Mouse (Mus musculus) midbrain, postnatal 0 days (tissue): ENCODE measurements around the gene Ndufs8. TPM values are rescaled to one million over a fixed set of nuclear protein-coding genes. Genes with fewer than 3 reads are reported as not detected.

ENCODE experiments used
- ATAC-seq: fragments of 200-750 bp; cut with Nextera tagmentation; 2 replicates; pipeline ENCODE4 v1.8.0; 2017; ENCODE audit warnings: moderate number of reproducible peaks, mild to moderate bottlenecking, moderate TSS enrichment, moderate library complexity; ENCODE audit not compliant: low FRiP score
- DNase-seq: peaks from one replicate; pipeline ENCODE4 v3.0.0-alpha.2; 2015; ENCODE audit warnings: low spot score
- H3K27ac ChIP-seq: fragments of 300-500 bp; sonication (generic); 2 replicates; pipeline ENCODE4 v1.5.1; 2014; ENCODE audit warnings: low read depth, mild to moderate bottlenecking, low read length, mixed read lengths
- H3K27me3 ChIP-seq: fragments of 300-500 bp; sonication (generic); 2 replicates; pipeline ENCODE4 v1.6.1; 2014; ENCODE audit warnings: low read length, control low read depth, mixed read lengths; ENCODE audit not compliant: insufficient read depth
- H3K36me3 ChIP-seq: fragments of 300-500 bp; sonication (generic); 2 replicates; pipeline ENCODE4 v1.6.1; 2014; ENCODE audit warnings: low read length, control low read depth, mixed read lengths; ENCODE audit not compliant: insufficient read depth
- H3K4me1 ChIP-seq: fragments of 300-500 bp; sonication (generic); 2 replicates; pipeline ENCODE4 v1.6.1; 2014; ENCODE audit warnings: mild to moderate bottlenecking, control low read depth, antibody characterized with exemption, low read length, mixed read lengths; ENCODE audit not compliant: insufficient read depth
- H3K4me2 ChIP-seq: fragments of 300-500 bp; sonication (generic); 2 replicates; pipeline ENCODE4 v1.6.1; 2014; ENCODE audit warnings: low read depth, mild to moderate bottlenecking, low read length, mixed read lengths; ENCODE audit not compliant: poor library complexity, severe bottlenecking
- H3K4me3 ChIP-seq: fragments of 300-500 bp; sonication (generic); 2 replicates; pipeline ENCODE4 v1.5.1; 2014; ENCODE audit warnings: low read depth, mild to moderate bottlenecking, low read length, moderate library complexity
- H3K9ac ChIP-seq: fragments of 300-500 bp; sonication (generic); replicated peaks from 2 replicates; pipeline ENCODE4 v1.6.1; 2014; ENCODE audit warnings: mild to moderate bottlenecking, low read length, moderate library complexity, mixed read lengths; ENCODE audit not compliant: poor library complexity, severe bottlenecking
- H3K9me3 ChIP-seq: fragments of 300-500 bp; sonication (generic); 2 replicates; pipeline ENCODE4 v1.6.1; 2016; ENCODE audit warnings: low read length, control low read depth
- CTCF ChIP-seq: IDR thresholded peaks from 2 replicates; pipeline ENCODE4 v1.5.1; 2016; ENCODE audit warnings: antibody characterized with exemption, mild to moderate bottlenecking
- WGBS: fragments of 180-500 bp; shearing (Covaris S2); extraction: QIAGEN DNeasy Blood & Tissue Kit; methylation state at CpG from one replicate; pipeline ENCODE4 v1.1.7; 2014; 5-methylcytosine and 5-hydroxymethylcytosine counted together
- polyA plus RNA-seq: library from polyadenylated mRNA; unstranded; fragments of >200 nt; fragmentation: Nextera tagmentation; extraction: Ambion mirVana; gene quantifications from 2 replicates; pipeline ENCODE4 v1.2.1, GENCODE M21; 2015
- total RNA-seq: library from RNA; depleted of rRNA; stranded (reverse); fragments of >200 nt; gene quantifications from 2 replicates; pipeline ENCODE4 v1.2.3, GENCODE M21; 2014

Gene Ndufs8
- total and polyA plus RNA-seq, 2 experiments from 2014 or later = 197 to 292 TPM

- H3K36me3 ChIP-seq = no peaks in the 10 kb centered on the region
- H3K27me3 ChIP-seq = 0 out of 2 replicates have a peak, but pooled peaks cover 8% of the 10 kb centered on the region
- H3K4me3 ChIP-seq = peak overlapping the region; percentile 34
- WGBS = 7% methylated on average over 22 of the region's 22 CpGs
- DNase-seq (peak; percentile 30), ATAC-seq (no peak)
- peak overlapping the region; percentile 62 for H3K4me2 ChIP-seq
- H3K9ac ChIP-seq = peak overlapping the region; percentile 14; the same call in 1 of the 2 replicates
- H3K4me1 ChIP-seq = peaks cover 2% of the 10 kb centered on the region; the same call in 1 of the 2 replicates
- TF ChIP-seq CTCF = no peak
- no peak overlapping the region for H3K27ac ChIP-seq
- H3K9me3 ChIP-seq = no peaks in the 10 kb centered on the region
These were observed 23.6 kb upstream of the Ndufs8 start for GRCm38 (mm10) chr19:3935896-3936850.

GRCm38 (mm10) chr19:3935032-3935895, 22.7 kb upstream of the Ndufs8 start, which contains the start of gene Unc93b1:
Gene Unc93b1 (plus strand): TSS chr19:3935186.
- H3K27ac ChIP-seq = no peak within 1 kb of the TSS
- no peak for TF ChIP-seq CTCF
- H3K27me3 ChIP-seq = 0 out of 2 replicates have a peak, but pooled peaks cover 8% of the 10 kb centered on the region
- H3K4me3 ChIP-seq = peak within 1 kb of the TSS; percentile 34
- DNase-seq (peak; percentile 39), ATAC-seq (peak; percentile 72)
- H3K4me2 ChIP-seq = peak within 1 kb of the TSS; percentile 62
- H3K9ac ChIP-seq = peak within 1 kb of the TSS; percentile 14; the same call in 1 of the 2 replicates
- no peaks in the 10 kb centered on the region for H3K9me3 ChIP-seq
- no peaks in the 10 kb centered on the region for H3K36me3 ChIP-seq
- 8% methylated on average over 41 of the region's 42 CpGs for WGBS
- peaks cover 3% of the 10 kb centered on the region; the same call in 1 of the 2 replicates for H3K4me1 ChIP-seq

- H3K4me2 ChIP-seq = no peak overlapping the region
- no peak overlapping the region for H3K27ac ChIP-seq
- H3K36me3 ChIP-seq = no peaks in the 10 kb centered on the region
- DNase-seq (no peak), ATAC-seq (no peak)
- 94% methylated on average over 9 of the region's 9 CpGs for WGBS
- peaks cover 6% of the 10 kb centered on the region; the same call in 1 of the 2 replicates for H3K4me1 ChIP-seq
- H3K4me3 ChIP-seq = no peak overlapping the region
- H3K27me3 ChIP-seq = 0 out of 2 replicates have a peak, but pooled peaks cover 8% of the 10 kb centered on the region
- TF ChIP-seq CTCF = no peak
- no peak overlapping the region for H3K9ac ChIP-seq
- no peaks in the 10 kb centered on the region for H3K9me3 ChIP-seq
These were observed 19.1 kb upstream of the Ndufs8 start for GRCm38 (mm10) chr19:3931716-3932115.

GRCm38 (mm10) chr19:3930262-3931057, 17.9 kb upstream of the Ndufs8 start:
- Histone ChIP-seq H3K36me3 (no peaks in the 10 kb centered on the region), H3K4me2 (no peak overlapping the region), H3K9ac (no peak overlapping the region), H3K4me1 (peaks cover 3% of the 10 kb centered on the region; the same call in 1 of the 2 replicates), H3K9me3 (no peaks in the 10 kb centered on the region), H3K27ac (0 out of 2 replicates have a peak overlapping the region, but pooled peaks have one; percentile 55), H3K4me3 (no peak overlapping the region), H3K27me3 (0 out of 2 replicates have a peak, but pooled peaks cover 5% of the 10 kb centered on the region)
- peak; percentile 38 for DNase-seq
- 72% methylated on average over 21 of the region's 21 CpGs for WGBS
- no peak for TF ChIP-seq CTCF
- no peak for ATAC-seq
